Mouse (Mus musculus) MN1 (cell line): ENCODE results near the gene Tlr9.
A peak's percentile ranks its signal among the peaks of the same experiment; 100 is the strongest.

ENCODE experiments used
- DNase-seq: peaks from one replicate; pipeline ENCODE4 v3.0.0-alpha.2; 2016; ENCODE audit warnings: low spot score

Gene Tlr9

GRCm38 (mm10) chr9:106222261-106222851 lies at the start of gene Tlr9:
Gene Tlr9 (plus strand): TSS chr9:106222598.
- no peak for DNase-seq

- DNase-seq: no peak
Measured at GRCm38 (mm10) chr9:106173363-106173762, 49.0 kb upstream of the Tlr9 start.

GRCm38 (mm10) chr9:106175552-106176200 lies 46.7 kb upstream of the Tlr9 start:
- DNase-seq: no peak

- DNase-seq: no peak
Measured at GRCm38 (mm10) chr9:106176769-106177168, 45.6 kb upstream of the Tlr9 start.

- no peak for DNase-seq
Measured at GRCm38 (mm10) chr9:106177799-106178198, 44.6 kb upstream of the Tlr9 start.

GRCm38 (mm10) chr9:106179454-106179853 lies 42.9 kb upstream of the Tlr9 start:
- DNase-seq: no peak

- no peak for DNase-seq
Measured at GRCm38 (mm10) chr9:106179964-106180363, 42.4 kb upstream of the Tlr9 start.

- no peak for DNase-seq
Measured at GRCm38 (mm10) chr9:106182146-106182545, 40.3 kb upstream of the Tlr9 start.

GRCm38 (mm10) chr9:106183996-106184395 lies 38.4 kb upstream of the Tlr9 start:
- no peak for DNase-seq

GRCm38 (mm10) chr9:106191355-106191754 lies 31.0 kb upstream of the Tlr9 start:
- DNase-seq: no peak

GRCm38 (mm10) chr9:106192024-106192423 lies 30.4 kb upstream of the Tlr9 start:
- DNase-seq: no peak

GRCm38 (mm10) chr9:106192998-106193397 lies 29.4 kb upstream of the Tlr9 start:
- DNase-seq: no peak

GRCm38 (mm10) chr9:106193930-106194807 lies 28.2 kb upstream of the Tlr9 start:
- DNase-seq: no peak

GRCm38 (mm10) chr9:106195693-106196092 lies 26.7 kb upstream of the Tlr9 start:
- no peak for DNase-seq

GRCm38 (mm10) chr9:106197081-106197713 lies 25.2 kb upstream of the Tlr9 start:
- no peak for DNase-seq

- DNase-seq: no peak
Measured at GRCm38 (mm10) chr9:106197732-106198131, 24.7 kb upstream of the Tlr9 start.

- peak; percentile 20 for DNase-seq
Measured at GRCm38 (mm10) chr9:106198962-106199458, 23.4 kb upstream of the Tlr9 start.

- DNase-seq: no peak
Measured at GRCm38 (mm10) chr9:106199535-106200272, 22.7 kb upstream of the Tlr9 start, which contains the start of gene Ppm1m. Gene Ppm1m (minus strand): TSS chr9:106199746.

GRCm38 (mm10) chr9:106201895-106202294 lies 20.5 kb upstream of the Tlr9 start:
- DNase-seq: no peak

- peak; percentile 94 for DNase-seq
Measured at GRCm38 (mm10) chr9:106202819-106203636, 19.4 kb upstream of the Tlr9 start, which contains the start of gene Twf2. Gene Twf2 (plus strand): TSS chr9:106203108.
